Mouse (Mus musculus) embryonic facial prominence, embryonic 11.5 days (tissue): Measurements from ENCODE around the gene Rtp3. TPM values are rescaled to one million over a fixed set of nuclear protein-coding genes. Genes with fewer than 3 reads are reported as not detected.

ENCODE experiments used
- ATAC-seq: fragments of 200-750 bp; cut with Nextera tagmentation; replicated peaks from 2 replicates; pipeline ENCODE4 v1.8.0; 2017; ENCODE audit warnings: low read depth; ENCODE audit not compliant: insufficient number of reproducible peaks, low FRiP score, low TSS enrichment
- DNase-seq: peaks from one replicate; pipeline ENCODE4 v3.0.0-alpha.2; 2015; ENCODE audit warnings: low spot score
- H3K27ac ChIP-seq: fragments of 300-500 bp; sonication (generic); replicated peaks from 2 replicates; pipeline ENCODE4 v1.5.1; 2014; ENCODE audit warnings: mild to moderate bottlenecking, low read depth, low read length, control low read depth
- H3K27me3 ChIP-seq: fragments of 300-500 bp; sonication (generic); 2 replicates; pipeline ENCODE4 v1.6.1; 2014; ENCODE audit warnings: mild to moderate bottlenecking, low read length, moderate library complexity, mixed read lengths; ENCODE audit not compliant: control insufficient read depth, insufficient read depth
- H3K36me3 ChIP-seq: fragments of 300-500 bp; sonication (generic); replicated peaks from 2 replicates; pipeline ENCODE4 v1.6.1; 2014; ENCODE audit warnings: low read depth, mild to moderate bottlenecking, low read length, moderate library complexity, mixed read lengths; ENCODE audit not compliant: control insufficient read depth, insufficient read depth
- H3K4me1 ChIP-seq: fragments of 300-500 bp; sonication (generic); 2 replicates; pipeline ENCODE4 v1.6.1; 2014; ENCODE audit warnings: low read length, mixed read lengths; ENCODE audit not compliant: control insufficient read depth, insufficient read depth
- H3K4me2 ChIP-seq: fragments of 300-500 bp; sonication (generic); 2 replicates; pipeline ENCODE4 v1.6.1; 2014; ENCODE audit warnings: low read depth, mild to moderate bottlenecking, control low read depth, low read length, moderate library complexity
- H3K4me3 ChIP-seq: fragments of 300-500 bp; sonication (generic); 2 replicates; pipeline ENCODE4 v1.5.1; 2014; ENCODE audit warnings: low read depth, low read length, control low read depth
- H3K9ac ChIP-seq: fragments of 300-500 bp; sonication (generic); replicated peaks from 2 replicates; pipeline ENCODE4 v1.6.1; 2014; ENCODE audit warnings: mild to moderate bottlenecking, control low read depth, low read length
- H3K9me3 ChIP-seq: fragments of 300-500 bp; sonication (generic); replicated peaks from 2 replicates; pipeline ENCODE4 v1.6.1; 2016; ENCODE audit warnings: mild to moderate bottlenecking, low read length, inconsistent platforms, mixed read lengths; ENCODE audit not compliant: control insufficient read depth
- WGBS: fragments of 180-500 bp; shearing (Covaris S2); extraction: QIAGEN DNeasy Blood & Tissue Kit; methylation state at CpG from one replicate; pipeline ENCODE4 v1.1.7; 2014; 5-methylcytosine and 5-hydroxymethylcytosine counted together
- polyA plus RNA-seq: library from polyadenylated mRNA; unstranded; fragments of >200 nt; fragmentation: Nextera tagmentation; extraction: Ambion mirVana; gene quantifications from 2 replicates; pipeline ENCODE4 v1.2.1, GENCODE M21; 2014

Gene Rtp3
- polyA plus RNA-seq, 1 experiment from 2014 or later, result 0.28 TPM

DNA sequence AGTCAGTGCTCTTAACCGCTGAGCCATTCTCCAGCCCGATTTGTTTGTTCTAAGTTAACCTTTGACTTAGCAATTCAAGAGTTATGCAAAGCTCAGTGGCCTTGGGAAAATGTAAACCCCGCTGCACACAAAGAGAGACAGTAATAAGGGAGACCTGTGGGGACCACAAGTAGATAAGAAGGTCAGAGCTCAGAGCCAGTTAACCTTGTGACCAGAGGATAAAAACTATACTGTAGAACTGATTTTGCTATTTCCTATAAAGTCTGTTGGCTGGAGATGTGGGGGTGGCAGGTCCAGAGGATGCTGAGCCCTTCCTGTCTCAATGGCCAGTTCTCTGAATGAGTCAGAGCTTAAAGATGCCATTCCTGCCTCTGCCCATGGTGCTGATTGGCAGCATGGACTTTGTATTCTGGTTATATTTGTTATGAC is 2.9 kb upstream of the Rtp3 start:
- WGBS, result 32% methylated on average over 3 of the region's 3 CpGs

DNA sequence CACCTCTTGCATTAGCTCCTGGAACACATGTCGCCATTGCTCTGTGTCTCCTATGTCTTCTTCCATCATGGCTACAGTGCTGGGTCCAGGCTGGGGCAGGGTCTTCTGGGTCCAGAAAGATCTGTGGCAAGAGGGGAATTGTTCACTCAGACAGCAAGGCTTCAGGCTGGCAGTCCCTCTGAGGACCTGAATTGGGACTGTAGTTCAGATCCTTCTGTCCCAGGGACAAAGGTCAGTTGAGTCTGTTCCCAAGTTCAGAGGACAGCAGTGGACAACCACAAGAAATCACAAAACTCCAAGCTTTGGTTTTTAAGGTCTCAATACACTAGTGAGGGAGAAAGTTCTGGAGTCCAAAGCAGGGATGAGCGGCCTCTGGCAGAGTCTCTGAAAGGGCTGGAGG is 840 bp downstream of the Rtp3 start:
- Histone ChIP-seq H3K27ac (no peak overlapping the region), H3K4me1 (no peaks in the 10 kb centered on the region), H3K4me2 (no peak overlapping the region), H3K4me3 (no peak overlapping the region), H3K9ac (no peak overlapping the region), H3K9me3 (no peaks in the 10 kb centered on the region), H3K36me3 (no peaks in the 10 kb centered on the region), H3K27me3 (no peaks in the 10 kb centered on the region)
- DNase-seq (no peak), ATAC-seq (no peak)
- 82% methylated on average over 2 of the region's 2 CpGs for WGBS

More for the DNA sequence above, 2.9 kb upstream of the Rtp3 start:
- ATAC-seq (no peak), DNase-seq (peak; percentile 23)
- H3K27ac ChIP-seq, result no peak overlapping the region
- no peak overlapping the region for H3K4me3 ChIP-seq
- H3K4me1 ChIP-seq, result no peaks in the 10 kb centered on the region
- H3K36me3 ChIP-seq, result no peaks in the 10 kb centered on the region
- H3K4me2 ChIP-seq, result no peak overlapping the region
- H3K9me3 ChIP-seq, result no peaks in the 10 kb centered on the region
- H3K9ac ChIP-seq, result no peak overlapping the region
- no peaks in the 10 kb centered on the region for H3K27me3 ChIP-seq

DNA sequence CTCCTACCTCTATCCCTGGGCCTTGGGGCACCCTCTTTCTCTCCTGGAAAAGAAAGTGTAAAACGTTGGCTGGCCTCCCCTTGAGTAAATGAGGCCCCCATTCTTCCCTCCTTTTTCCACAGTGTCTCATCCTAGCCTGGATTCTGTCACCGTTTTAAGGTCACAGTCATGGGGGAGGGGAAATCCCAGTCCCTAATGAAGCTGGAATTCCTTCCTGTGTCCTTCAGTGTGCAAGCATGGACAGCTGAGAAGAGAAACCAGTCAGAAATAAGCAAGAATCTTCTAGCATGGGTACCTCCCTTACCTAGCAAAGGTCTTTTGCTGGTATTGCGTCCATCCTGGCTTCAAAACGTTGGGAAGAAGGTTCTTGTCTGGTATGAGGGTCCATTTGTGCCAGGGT is 1.2 kb downstream of the Rtp3 start:
- ATAC-seq (no peak), DNase-seq (no peak)
- H3K4me3 ChIP-seq, result no peak overlapping the region
- H3K9ac ChIP-seq, result no peak overlapping the region
- no peaks in the 10 kb centered on the region for H3K9me3 ChIP-seq
- H3K4me1 ChIP-seq, result no peaks in the 10 kb centered on the region
- 70% methylated on average over 4 of the region's 4 CpGs for WGBS
- H3K27me3 ChIP-seq, result no peaks in the 10 kb centered on the region
- no peak overlapping the region for H3K27ac ChIP-seq
- no peak overlapping the region for H3K4me2 ChIP-seq
- H3K36me3 ChIP-seq, result no peaks in the 10 kb centered on the region

- ATAC-seq, result no peak
- Histone ChIP-seq H3K4me1 (no peaks in the 10 kb centered on the region), H3K27ac (no peak overlapping the region), H3K4me3 (no peak overlapping the region), H3K9ac (no peak overlapping the region), H3K9me3 (no peaks in the 10 kb centered on the region), H3K4me2 (no peak overlapping the region), H3K36me3 (no peaks in the 10 kb centered on the region), H3K27me3 (no peaks in the 10 kb centered on the region)
- no peak for DNase-seq
- WGBS, result 80% methylated on average over 3 of the region's 3 CpGs
Measured at GRCm38 (mm10) chr9:110988078-110988477, 2.3 kb downstream of the Rtp3 start.

DNA sequence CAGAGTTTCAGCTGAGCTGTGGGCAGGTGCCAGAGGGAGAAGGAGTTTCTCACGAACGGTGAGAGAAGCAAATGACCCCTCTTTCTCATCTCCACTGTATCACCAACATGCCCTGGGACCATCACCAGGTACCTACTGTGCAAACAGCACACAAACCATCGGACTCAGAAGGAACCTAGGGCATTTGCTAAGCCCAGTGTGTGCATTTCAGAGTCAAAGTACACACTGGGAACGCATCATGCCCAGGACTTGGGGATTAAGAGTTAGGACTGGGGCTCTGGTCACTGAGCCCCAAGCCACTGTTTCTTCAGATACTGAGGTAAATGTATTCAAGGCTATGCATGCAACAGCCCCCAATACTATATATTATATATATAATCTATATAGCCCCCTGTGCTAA is 3.1 kb downstream of the Rtp3 start:
- H3K9me3 ChIP-seq, result no peaks in the 10 kb centered on the region
- WGBS, result 82% methylated on average over 4 of the region's 4 CpGs
- H3K36me3 ChIP-seq, result no peaks in the 10 kb centered on the region
- no peaks in the 10 kb centered on the region for H3K27me3 ChIP-seq
- H3K4me3 ChIP-seq, result no peak overlapping the region
- no peak overlapping the region for H3K9ac ChIP-seq
- DNase-seq (no peak), ATAC-seq (no peak)
- no peak overlapping the region for H3K27ac ChIP-seq
- no peaks in the 10 kb centered on the region for H3K4me1 ChIP-seq
- no peak overlapping the region for H3K4me2 ChIP-seq

GRCm38 (mm10) chr9:110985951-110986350 is 4.4 kb downstream of the Rtp3 start:
- Histone ChIP-seq H3K9ac (no peak overlapping the region), H3K4me2 (no peak overlapping the region), H3K27ac (no peak overlapping the region), H3K36me3 (no peaks in the 10 kb centered on the region), H3K4me1 (no peaks in the 10 kb centered on the region), H3K27me3 (no peaks in the 10 kb centered on the region), H3K4me3 (no peak overlapping the region), H3K9me3 (no peaks in the 10 kb centered on the region)
- no peak for ATAC-seq
- no peak for DNase-seq
- 89% methylated on average over 8 of the region's 8 CpGs for WGBS

- Histone ChIP-seq H3K36me3 (no peaks in the 10 kb centered on the region), H3K4me3 (no peak overlapping the region), H3K4me2 (no peak overlapping the region), H3K27me3 (no peaks in the 10 kb centered on the region), H3K9me3 (no peaks in the 10 kb centered on the region), H3K27ac (no peak overlapping the region), H3K9ac (no peak overlapping the region), H3K4me1 (no peaks in the 10 kb centered on the region)
- DNase-seq (no peak), ATAC-seq (no peak)
- 94% methylated on average over 5 of the region's 5 CpGs for WGBS
Measured at GRCm38 (mm10) chr9:110985541-110985940, 4.8 kb downstream of the Rtp3 start.

GRCm38 (mm10) chr9:110984096-110984495 is 6.3 kb downstream of the Rtp3 start:
- no peak for DNase-seq
- 90% methylated on average over 9 of the region's 9 CpGs for WGBS

More at GRCm38 (mm10) chr9:110984096-110984495, 6.3 kb downstream of the Rtp3 start:
- Histone ChIP-seq H3K4me1 (no peaks in the 10 kb centered on the region), H3K4me2 (no peak overlapping the region), H3K36me3 (no peaks in the 10 kb centered on the region), H3K9me3 (no peaks in the 10 kb centered on the region), H3K27ac (no peak overlapping the region), H3K4me3 (no peak overlapping the region), H3K9ac (no peak overlapping the region), H3K27me3 (no peaks in the 10 kb centered on the region)
- no peak for ATAC-seq
